Mouse (Mus musculus): Measurements from ENCODE around the gene Hectd4.
"Not testable (repeated sequence)": the region's sequence is repeated elsewhere in the genome, so short reads cannot be mapped to it uniquely, and the experiment has no call there.

Hectd4 gene

DNA sequence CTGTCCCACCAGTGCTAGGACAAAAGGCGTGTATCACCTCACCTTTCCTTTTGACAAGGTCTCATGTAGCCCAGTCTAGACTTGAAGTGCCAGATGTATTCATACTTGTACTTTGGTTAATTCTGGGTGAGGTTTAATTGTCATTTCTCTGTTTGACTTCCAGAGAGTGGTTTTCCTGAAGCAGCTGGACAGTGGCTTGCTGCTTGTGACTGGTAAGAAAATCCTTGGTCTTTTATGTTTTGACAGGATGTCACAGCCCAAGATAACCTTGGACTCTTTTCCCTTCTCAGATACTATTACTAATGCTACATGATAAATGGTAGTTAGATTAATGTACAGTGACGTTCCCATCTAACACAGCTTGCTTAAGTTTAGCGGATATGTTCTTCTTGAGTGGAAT, 13.0 kb upstream of the Hectd4 start:
- no peak for DNase-seq

DNA sequence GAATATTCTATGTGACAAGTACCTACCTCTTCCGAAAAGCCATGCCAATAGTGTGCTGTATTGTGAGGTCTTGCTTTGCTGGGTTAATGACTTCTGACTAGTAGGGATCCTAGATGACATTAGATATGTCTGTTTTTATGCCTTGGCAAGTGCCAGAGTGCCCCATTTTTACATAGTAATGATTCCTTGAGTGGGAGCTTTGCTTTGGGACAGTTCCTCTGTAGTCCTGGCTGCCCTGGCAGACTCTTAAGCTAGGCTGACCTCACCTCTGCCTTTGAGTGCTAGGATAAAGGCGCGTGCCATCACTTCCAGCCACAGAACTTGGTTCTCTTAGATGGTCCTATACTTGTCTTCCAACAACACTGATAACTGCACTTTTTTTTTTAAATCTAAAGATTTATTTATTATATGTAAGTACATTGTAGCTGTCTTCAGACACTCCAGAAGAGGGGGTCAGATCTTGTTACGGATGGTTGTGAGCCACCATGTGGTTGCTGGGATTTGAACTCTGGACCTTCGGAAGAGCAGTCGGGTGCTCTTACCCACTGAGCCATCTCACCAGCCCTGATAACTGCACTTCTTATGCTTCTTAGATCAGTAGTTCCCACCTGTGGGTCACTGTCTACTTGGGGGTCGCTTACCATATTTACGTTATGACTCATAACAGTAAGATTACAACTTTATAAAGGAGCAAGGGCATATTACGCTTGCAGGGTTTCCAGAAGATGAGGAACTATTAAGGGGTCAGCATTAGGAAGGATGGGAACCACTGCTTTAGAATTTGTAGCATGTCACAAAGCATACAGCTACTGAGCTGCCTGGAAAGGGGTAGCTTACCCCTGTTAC, 10.0 kb upstream of the Hectd4 start:
- DNase-seq = no peak

DNA sequence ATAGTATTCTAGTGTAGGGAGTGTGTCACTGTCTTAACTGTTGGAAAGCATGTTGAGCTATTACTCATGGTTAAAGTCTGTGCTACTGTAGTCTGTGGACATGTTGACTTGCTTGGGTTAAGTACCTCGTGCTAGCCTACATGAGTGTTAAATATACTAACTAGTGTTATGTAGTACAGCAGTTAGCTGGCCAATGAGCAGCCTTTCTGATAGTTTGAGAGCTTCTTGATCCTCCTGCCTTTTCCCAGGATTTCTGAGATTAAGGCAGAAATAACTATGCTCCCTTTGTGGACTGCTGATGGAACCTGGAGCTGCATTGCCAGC, 9.5 kb upstream of the Hectd4 start:
- DNase-seq = no peak

DNA sequence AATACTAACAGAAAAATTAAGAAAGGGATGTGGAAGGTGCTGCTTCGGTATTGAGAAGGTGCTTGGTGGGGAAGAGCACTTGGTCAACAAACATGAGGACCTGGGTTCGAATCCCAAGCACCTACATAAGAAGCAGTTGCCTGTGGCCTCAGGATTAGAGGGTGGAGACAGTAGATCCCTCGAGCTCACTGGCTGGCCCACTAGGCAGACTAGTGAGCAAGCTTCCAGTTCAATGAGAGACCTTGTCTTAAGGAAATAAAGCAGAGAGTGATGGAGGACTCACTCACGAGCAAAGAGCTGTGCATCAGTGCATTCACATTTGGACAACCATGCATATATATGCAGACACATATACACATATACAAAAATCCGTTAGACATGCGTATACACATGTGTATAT, 7.9 kb upstream of the Hectd4 start:
- DNase-seq = no peak

DNA sequence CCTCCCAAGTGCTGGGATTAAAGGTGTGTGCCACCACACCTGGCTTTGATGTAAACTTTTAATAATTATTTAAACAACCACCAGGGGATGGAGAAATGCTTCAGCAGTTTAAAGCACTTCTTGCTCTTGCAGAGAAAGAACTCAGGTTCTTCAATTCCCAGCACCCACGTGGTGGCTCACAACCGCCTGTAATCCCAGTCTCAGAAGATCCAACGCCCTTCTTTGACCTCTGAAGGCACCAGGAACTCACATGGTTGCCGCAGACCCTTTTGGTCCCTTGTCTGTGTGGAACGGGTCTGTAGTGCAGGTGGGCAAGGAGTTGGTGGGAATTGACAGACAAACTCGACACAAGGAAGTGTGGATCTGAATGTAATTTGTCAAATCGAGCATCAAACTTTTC, 5.3 kb upstream of the Hectd4 start:
- DNase-seq = no peak

DNA sequence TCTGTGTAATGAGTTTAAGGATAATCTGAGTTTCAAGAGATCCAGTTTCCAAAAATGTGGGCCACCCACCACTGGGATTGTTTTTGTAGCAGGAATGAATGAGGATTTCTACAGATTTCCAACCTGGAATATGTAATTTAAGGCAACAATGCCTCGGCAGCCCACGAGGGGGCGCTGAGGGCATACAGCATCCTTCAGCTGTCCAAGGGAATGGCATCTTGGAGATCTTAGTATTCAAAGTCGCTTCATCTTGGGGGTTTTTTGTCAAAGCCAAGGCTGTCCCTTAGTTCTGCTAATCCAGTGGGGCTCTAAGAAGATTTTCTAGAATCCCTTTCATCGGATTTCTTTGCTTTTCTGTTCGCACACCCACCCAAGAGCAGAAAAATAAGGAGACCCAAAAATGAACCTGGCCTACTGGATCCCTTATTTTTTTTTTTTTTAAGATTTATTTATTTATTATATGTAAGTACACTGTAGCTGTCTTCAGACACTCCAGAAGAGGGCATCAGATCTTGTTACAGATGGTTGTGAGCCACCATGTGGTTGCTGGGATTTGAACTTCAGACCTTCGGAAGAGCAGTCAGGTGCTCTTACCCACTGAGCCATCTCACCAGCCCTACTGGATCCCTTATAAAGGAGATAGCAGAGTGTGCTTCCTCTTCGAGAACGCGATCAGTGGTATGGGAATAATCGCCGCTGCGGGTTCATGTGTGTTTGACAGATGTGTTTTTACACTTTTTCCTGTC, 4.5 kb upstream of the Hectd4 start:
- peak; percentile 84 for DNase-seq

DNA sequence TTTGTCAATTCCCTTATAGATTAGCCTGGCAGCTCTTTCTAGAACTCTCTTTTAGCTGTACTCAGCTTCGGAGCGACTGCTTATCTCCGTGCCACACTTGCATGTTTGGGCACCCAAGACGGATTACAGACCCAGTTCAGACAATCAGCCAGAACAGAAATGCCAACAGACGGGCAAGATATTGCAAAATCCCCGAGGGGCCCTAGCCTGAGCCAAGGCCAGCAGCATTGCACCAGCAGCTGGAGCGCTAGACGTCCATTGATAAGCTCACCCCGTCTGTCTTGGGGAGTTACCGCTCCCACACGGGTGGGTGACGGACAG, 3.9 kb upstream of the Hectd4 start:
- no peak for DNase-seq

DNA sequence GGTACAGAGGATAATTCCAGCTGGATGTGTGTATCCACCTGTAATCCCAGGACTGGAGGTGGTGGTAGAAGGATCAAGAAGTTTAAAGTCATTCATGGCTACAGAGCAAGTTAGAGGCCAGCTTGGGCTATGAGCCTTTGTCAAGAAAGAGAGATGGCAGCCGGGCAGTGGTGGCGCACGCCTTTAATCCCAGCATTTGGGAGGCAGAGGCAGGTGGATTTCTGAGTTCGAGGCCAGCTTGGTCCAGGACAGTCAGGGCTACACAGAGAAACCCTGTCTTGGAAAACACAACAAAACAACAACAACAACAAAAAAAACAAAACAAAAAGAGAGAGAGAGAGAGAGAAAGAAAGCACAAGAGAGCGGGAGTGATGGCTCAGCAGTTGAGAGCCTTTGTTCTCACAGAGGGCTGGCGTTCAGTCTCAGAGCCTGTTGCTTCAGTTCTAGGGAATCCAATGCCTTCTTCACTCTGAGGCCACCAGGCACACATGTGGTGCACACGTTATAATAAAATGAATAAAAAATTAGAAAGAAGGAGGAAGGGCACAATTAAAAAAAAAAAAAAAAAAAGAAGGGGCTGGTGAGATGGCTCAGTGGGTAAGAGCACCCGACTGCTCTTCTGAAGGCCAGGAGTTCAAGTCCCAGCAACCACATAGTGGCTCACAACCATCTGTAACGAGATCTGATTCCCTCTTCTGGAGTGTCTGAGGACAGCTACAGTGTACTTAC, 3.3 kb upstream of the Hectd4 start:
- DNase-seq = not testable (repeated sequence)

DNA sequence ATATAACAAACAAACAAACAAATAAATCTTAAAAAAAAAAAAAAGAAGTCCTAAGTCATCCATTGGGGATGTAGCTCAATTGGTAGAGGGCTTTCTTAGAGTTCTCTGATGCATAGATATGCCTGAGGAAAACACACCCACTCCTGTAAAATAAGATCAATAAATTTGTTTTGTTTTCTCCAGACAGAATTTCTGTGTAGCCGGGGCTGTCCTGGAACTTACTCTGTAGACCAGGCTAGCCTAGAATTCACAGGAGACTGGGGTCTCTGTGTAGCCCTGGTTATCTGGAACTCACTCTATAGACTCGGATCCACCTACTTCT, 2.7 kb upstream of the Hectd4 start:
- no peak for DNase-seq

DNA sequence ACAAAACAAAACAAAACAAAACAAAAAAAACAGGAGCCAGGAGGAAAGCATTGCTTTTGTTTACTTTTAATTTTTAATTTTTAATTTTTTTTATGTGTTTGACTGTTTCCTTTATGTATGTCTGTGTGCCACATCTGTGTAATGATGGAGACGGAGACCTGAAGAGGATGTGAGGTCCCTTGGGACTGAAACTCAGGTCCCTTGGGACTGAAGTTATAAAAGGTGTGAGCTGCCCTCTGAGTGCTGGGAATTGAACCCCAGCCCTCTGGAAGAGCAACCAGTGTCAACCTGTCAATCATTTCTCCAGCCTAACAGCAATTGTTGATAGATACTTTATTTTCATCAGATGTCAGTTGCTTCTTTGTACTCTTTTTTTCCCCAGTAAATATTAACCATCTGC, 829 bp upstream of the Hectd4 start:
- DNase-seq = no peak

DNA sequence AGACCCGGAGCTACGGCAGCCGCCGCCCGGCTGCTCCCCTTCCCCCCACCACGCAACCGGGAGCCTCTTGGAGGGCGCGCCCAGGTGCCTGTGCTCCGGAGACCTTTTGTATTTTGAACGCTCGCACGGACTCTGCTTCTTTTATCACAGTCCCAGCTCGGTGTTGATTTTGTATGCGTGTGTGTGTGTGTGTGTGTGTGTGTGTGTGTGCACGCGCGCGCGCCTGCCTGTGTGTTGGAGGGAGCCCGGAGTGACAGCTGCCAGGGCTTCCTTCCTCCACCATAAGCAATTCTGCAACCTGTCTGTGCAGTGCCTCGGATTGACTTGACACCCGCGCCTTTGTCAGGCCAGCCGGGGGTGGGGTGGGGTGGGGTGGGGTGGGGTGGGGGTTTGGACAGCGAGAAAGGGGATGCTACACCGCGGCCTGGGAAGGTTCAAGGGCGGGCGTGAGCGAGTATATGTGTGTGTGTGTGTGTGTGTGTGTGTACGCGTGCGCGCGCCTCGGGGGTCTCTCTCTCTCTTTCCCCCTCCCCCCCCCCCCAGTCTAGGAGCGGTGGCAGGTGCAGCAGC, 798 bp downstream of the Hectd4 start:
- DNase-seq = peak; percentile 50

DNA sequence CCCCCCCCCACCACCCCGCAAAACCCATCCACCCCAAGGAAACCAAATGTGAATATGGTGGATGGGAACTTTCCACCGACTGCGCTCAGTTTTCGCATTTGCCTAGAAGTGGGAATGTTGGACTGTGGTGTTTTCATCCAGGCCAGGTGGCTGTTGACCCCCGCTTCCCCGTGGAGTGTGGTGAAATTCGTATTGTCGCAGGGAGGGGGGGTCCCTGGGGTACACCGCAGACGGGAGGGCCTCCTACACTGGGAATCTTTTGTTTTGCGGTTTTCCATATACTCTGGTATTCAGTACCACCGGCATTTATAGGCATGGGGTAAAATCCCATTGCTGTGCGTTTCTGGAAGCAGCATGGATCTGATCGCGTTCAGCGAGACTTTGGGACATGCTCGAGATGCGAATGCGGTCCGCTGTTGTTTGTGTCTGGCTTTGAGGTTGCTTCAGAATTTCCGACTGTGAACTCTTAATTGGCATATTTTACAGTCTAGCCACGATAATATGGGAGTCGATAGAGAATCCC, 1.4 kb downstream of the Hectd4 start:
- DNase-seq = no peak

DNA sequence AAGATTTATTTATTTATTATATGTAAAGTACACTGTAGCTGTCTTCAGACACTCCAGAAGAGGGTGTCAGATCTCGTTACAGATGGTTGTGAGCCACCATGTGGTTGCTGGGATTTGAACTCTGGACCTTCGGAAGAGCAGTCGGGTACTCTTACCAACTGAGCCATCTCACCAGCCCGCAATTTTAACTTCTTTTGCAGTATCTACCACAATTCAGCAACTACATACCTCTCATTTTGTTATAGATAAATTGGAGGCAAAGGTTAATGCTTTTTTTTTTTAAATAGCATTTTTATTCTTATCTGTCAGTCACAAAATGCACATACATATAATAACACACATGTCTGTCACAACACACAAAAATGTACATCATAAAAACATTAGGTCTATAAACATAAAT, 4.0 kb downstream of the Hectd4 start:
- DNase-seq = not testable (repeated sequence)

DNA sequence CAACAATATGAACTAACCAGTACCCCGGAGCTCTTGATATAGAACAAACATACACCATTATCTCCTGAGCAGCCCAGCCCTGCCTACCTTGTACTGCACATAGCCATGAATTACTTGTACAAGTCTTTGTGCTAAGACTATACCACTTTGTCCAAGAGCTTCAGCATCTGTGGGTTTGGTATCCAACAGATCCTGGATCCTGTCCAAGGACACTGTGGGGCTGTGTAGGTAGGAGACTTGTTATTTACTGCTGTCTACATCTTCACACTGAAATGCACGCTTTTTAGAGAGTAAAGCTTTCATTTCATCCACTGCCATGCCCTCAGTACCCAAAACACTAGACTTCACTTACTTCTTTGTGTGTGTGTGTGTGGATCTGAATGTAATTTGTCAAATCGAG, 4.8 kb downstream of the Hectd4 start:
- no peak for DNase-seq

DNA sequence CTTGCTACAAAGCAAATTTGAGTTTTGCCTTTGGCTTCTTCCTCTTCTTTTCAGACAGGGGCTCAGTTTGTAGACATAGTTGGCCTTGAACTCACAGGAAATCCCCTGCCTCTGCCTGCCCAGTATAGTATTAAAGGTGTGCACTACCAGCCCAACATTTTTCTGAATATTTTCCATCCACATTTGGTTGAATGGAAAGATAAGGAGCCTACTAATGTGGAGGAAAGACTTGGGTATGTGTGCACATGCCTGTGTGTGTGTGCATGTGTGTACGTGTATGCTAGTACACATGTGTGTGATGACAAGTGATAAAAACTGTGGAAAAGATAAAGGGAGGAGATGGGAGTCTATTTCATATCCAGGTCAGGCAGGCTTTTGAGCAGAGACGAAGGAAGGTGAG, 5.8 kb downstream of the Hectd4 start:
- no peak for DNase-seq

DNA sequence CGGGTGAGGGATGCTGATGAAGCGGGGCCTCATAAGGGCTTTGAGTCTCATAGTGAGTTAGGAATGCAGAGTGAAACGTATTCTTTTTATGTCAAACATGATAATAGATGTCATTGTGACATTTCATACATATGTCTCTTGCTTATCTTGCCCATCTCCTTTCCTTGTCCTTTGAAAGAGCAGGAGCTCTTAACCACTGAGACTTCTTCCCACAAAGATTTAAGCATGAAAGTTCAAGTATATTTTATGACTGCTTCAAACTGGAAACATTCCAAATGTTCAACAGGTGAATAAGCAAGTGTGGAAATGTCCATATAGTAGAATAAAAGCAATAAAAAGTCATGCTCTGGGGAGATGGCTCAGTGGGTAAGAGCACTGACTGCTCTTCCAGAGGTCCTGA, 6.4 kb downstream of the Hectd4 start:
- no peak for DNase-seq

DNA sequence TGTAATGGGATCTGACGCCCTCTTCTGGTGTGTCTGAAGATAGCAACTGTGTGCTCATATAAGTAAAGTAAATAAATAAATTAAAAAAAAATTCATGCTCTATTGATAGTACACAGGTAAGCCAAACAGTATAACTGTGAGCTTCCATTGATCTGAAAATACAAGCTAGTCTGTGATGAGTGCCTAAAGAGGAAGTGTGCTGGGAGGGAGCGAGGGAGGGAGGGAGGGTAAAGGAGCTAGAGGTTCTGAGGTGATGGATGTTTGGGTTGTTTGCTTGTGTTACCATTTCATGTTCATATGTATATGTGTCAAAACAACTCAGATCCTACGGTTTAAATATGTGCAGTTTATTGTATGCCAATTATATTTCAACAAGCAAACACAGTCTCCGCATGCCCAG, 6.8 kb downstream of the Hectd4 start:
- DNase-seq = no peak

DNA sequence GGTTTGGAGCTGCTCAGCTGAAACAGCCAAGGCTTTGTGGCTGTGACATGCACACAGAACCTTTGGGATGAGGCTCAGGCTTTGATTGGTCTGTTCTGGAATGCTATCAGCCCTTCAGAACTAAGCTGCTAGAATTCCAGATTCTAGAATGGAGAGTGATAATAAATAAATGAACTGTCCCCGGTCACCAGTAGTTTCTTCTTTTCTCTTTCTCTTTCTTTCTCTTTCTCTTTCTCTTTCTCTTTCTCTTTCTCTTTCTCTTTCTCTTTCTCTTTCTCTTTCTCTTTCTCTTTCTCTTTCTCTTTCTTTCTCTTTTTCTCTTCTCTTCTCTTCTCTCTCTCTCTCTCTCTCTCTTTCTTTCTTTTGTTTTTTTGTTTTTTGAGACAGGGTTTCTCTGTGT, 7.3 kb downstream of the Hectd4 start:
- not testable (repeated sequence) for DNase-seq

DNA sequence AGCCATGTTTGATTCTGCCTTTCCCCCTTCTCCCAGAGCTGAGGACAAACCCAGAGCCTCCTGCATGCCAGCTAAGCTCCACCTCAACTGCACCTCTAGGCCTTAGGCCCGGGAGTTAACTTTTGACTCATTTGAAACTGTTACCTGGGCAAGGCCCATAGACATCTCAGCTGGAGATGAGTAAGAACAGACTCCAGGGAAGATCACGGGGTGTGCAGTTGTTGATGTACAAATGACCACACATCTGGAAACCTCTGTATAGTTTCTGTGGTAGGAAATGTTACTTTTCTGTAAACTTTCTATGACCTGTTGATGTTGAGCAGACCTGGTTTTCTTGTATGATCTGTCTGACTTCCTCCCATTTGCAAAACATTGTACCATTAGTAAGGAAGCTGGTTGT, 9.2 kb downstream of the Hectd4 start:
- DNase-seq = no peak

DNA sequence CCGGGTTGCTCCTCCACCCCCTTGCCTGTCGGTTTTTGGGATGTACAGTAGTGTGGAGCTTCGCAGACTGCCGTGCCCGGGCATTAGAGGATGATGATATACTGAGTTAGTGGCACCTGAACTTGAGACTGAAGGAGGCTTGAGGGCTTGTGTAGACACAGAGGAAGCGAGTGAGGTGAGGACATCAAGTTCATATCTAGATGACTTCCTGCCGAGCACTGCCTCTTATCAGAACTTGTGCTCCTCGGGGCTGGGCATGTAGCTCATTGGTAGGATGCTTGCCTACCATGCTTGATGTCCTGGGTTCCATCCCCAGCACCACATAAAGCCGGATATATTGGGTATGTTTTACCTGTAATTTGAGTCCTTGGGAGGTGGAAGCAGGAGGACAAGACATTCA, 10.8 kb downstream of the Hectd4 start:
- DNase-seq = no peak

DNA sequence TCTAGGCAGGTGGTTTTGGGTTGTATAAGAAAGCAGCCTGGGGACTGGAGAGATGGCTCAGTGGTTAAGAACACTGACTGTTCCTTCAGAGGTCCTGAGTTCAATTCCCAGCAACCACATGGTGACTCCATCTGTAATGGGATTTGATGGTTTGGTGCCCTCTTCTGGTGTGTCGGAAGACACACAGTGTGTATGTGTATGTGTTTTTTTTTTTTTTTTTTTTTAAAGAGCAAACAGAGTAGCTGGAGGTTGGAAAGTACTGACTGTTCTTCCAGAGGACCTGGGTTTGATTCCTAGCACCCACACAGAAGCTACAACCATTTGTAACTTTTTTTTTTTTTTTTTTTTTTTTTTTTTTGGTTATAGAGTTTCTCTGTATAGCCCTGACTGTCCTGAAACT, 12.8 kb downstream of the Hectd4 start:
- no peak for DNase-seq

DNA sequence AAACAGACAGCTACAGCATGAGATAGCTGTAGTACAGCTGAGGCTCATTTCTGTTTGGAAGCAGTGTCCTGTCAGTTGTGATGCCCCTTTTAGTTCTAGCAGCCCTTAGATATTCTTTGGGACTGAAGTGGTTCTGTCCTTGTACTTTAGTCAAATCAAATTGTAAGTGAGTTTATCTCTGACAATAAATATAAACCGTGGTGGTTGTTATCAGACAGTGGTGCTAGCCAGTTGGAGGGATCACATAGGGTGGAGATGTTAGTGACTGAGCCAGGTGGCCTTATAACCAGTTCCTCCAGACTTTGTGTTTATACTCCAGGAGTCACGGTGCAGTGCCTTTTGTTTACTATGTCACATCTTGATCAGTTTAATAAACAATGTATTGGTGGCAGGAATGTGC, 13.7 kb downstream of the Hectd4 start:
- no peak for DNase-seq

DNA sequence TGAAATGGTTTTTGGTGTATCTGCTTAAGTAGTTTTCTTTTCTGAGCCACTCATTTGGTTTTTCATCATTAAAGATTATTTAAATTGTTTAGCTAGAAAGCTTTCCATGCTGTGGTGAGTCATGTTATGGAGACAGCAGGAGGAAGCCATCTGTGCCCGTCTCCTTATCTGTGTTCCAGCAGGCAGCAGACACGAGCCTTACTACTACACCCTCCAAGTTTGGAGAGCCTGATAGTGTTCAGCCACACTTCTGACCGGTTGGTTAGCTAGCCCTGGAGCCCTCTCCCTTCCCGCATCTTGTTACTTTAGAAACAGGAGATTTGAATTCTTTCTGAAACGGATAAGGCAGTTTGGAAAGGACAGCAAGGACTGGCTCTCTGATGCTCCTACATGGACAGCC, 16.2 kb downstream of the Hectd4 start:
- no peak for DNase-seq

DNA sequence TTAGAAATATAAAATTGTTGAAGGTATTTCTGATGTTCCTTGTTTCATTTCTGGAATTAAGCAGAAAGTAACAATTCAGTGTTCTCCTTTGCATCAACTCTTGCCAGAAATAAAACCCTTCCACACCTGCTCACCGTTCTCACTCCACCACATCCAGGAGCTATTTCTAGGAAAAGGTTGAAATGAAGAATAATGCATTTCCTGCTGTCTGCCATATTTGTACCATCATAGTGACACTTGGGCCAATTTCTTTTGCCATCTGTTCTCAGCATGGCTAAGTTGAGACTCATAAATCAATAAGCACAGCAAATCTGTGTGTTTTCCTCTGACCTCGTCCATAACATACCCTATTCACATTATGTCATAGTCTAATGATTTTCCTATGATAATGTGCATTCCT, 18.2 kb downstream of the Hectd4 start:
- DNase-seq = no peak
